Mouse (Mus musculus) limb, embryonic 12.5 days (tissue): ENCODE measurements around the gene Dffa. TPM values are rescaled to one million over a fixed set of nuclear protein-coding genes. Genes with fewer than 3 reads are reported as not detected.

Source experiments
- ATAC-seq: fragments of 200-750 bp; cut with Nextera tagmentation; 2 replicates; pipeline ENCODE4 v1.8.0; 2017; ENCODE audit warnings: low read depth, moderate TSS enrichment; ENCODE audit not compliant: insufficient number of reproducible peaks, insufficient read depth, low FRiP score, low TSS enrichment
- H3K27ac ChIP-seq: fragments of 300-500 bp; sonication (generic); 2 replicates; pipeline ENCODE4 v1.5.1; 2016; ENCODE audit warnings: mild to moderate bottlenecking, moderate library complexity
- H3K27me3 ChIP-seq: fragments of 300-500 bp; sonication (generic); 2 replicates; pipeline ENCODE4 v1.6.1; 2016; ENCODE audit warnings: mild to moderate bottlenecking, moderate library complexity
- H3K36me3 ChIP-seq: fragments of 300-500 bp; sonication (generic); 2 replicates; pipeline ENCODE4 v1.6.1; 2016; ENCODE audit warnings: mild to moderate bottlenecking, moderate library complexity
- H3K4me1 ChIP-seq: fragments of 300-500 bp; sonication (generic); replicated peaks from 2 replicates; pipeline ENCODE4 v1.6.1; 2016
- H3K4me2 ChIP-seq: fragments of 300-500 bp; sonication (generic); 2 replicates; pipeline ENCODE4 v1.6.1; 2016; ENCODE audit warnings: mild to moderate bottlenecking, moderate library complexity
- H3K4me3 ChIP-seq: fragments of 300-500 bp; sonication (generic); replicated peaks from 2 replicates; pipeline ENCODE4 v1.5.1; 2016; ENCODE audit warnings: mild to moderate bottlenecking
- H3K9ac ChIP-seq: fragments of 300-500 bp; sonication (generic); replicated peaks from 2 replicates; pipeline ENCODE4 v1.6.1; 2016; ENCODE audit warnings: mild to moderate bottlenecking, moderate library complexity
- H3K9me3 ChIP-seq: fragments of 300-500 bp; sonication (generic); 2 replicates; pipeline ENCODE4 v1.6.1; 2016; ENCODE audit warnings: mild to moderate bottlenecking, moderate library complexity
- WGBS: fragments of 180-500 bp; shearing (Covaris S2); methylation state at CpG from one replicate; pipeline ENCODE4 v1.1.7; 2016; 5-methylcytosine and 5-hydroxymethylcytosine counted together
- polyA plus RNA-seq: library from polyadenylated mRNA; unstranded; fragments of >200 nt; fragmentation: Nextera tagmentation; extraction: Ambion mirVana; gene quantifications from 2 replicates; pipeline ENCODE4 v1.2.1, GENCODE M21; 2016

The Dffa gene
- polyA plus RNA-seq, 1 experiment from 2014 or later: 29.8 TPM

DNA sequence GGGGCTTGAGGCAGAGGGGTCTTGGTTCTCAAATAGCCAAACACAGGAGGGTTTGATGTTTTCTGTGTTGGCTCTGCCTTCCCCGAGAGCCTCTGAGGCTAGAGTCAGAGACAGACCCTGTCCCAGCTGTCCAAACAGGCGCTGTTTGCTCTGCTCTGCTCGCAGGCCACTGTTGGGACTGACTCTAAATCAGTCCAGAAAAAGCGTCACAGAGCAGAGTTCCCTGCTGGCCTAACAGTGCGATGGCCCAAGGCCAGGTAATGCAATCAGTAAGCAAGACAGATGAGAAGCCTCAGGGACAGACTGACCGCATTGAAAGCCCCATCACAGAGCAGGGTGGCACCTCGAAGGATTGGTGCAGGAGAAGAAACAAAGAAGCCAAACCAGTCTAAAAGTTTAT, 45.7 kb downstream of the Dffa start:
- no peak overlapping the region for H3K4me2 ChIP-seq
- no peaks in the 10 kb centered on the region for H3K9me3 ChIP-seq
- H3K4me3 ChIP-seq: no peak overlapping the region
- WGBS: 81% methylated on average over 7 of the region's 7 CpGs
- H3K4me1 ChIP-seq: peaks cover 9% of the 10 kb centered on the region; the same call in 1 of the 2 replicates
- H3K9ac ChIP-seq: no peak overlapping the region
- peaks cover 57% of the 10 kb centered on the region for H3K36me3 ChIP-seq
- no peak overlapping the region for H3K27ac ChIP-seq
- ATAC-seq: no peak
- no peaks in the 10 kb centered on the region for H3K27me3 ChIP-seq

GRCm38 (mm10) chr4:149150256-149150655, 46.3 kb downstream of the Dffa start:
- ATAC-seq: no peak
- H3K27ac ChIP-seq: no peak overlapping the region
- peaks cover 9% of the 10 kb centered on the region; the same call in 1 of the 2 replicates for H3K4me1 ChIP-seq
- WGBS: 88% methylated on average over 11 of the region's 11 CpGs
- H3K9me3 ChIP-seq: no peaks in the 10 kb centered on the region
- no peak overlapping the region for H3K4me3 ChIP-seq
- H3K36me3 ChIP-seq: peaks cover 64% of the 10 kb centered on the region
- no peak overlapping the region for H3K9ac ChIP-seq
- no peak overlapping the region for H3K4me2 ChIP-seq
- H3K27me3 ChIP-seq: no peaks in the 10 kb centered on the region

GRCm38 (mm10) chr4:149150721-149151120, 46.8 kb downstream of the Dffa start:
- peaks cover 68% of the 10 kb centered on the region for H3K36me3 ChIP-seq
- 92% methylated on average over 11 of the region's 11 CpGs for WGBS
- no peak for ATAC-seq

GRCm38 (mm10) chr4:149154859-149155258, 50.9 kb downstream of the Dffa start:
- no peak overlapping the region for H3K4me2 ChIP-seq
- H3K9me3 ChIP-seq: no peaks in the 10 kb centered on the region
- H3K9ac ChIP-seq: no peak overlapping the region
- no peak overlapping the region for H3K27ac ChIP-seq
- H3K27me3 ChIP-seq: no peaks in the 10 kb centered on the region
- no peak overlapping the region for H3K4me3 ChIP-seq
- 96% methylated on average over 7 of the region's 7 CpGs for WGBS
- ATAC-seq: no peak
- peaks cover 100% of the 10 kb centered on the region for H3K36me3 ChIP-seq
- H3K4me1 ChIP-seq: no peaks in the 10 kb centered on the region

More at GRCm38 (mm10) chr4:149150721-149151120, 46.8 kb downstream of the Dffa start:
- H3K9ac ChIP-seq: no peak overlapping the region
- peaks cover 9% of the 10 kb centered on the region; the same call in 1 of the 2 replicates for H3K4me1 ChIP-seq
- no peak overlapping the region for H3K4me3 ChIP-seq
- no peak overlapping the region for H3K27ac ChIP-seq
- no peak overlapping the region for H3K4me2 ChIP-seq
- no peaks in the 10 kb centered on the region for H3K9me3 ChIP-seq
- H3K27me3 ChIP-seq: no peaks in the 10 kb centered on the region

DNA sequence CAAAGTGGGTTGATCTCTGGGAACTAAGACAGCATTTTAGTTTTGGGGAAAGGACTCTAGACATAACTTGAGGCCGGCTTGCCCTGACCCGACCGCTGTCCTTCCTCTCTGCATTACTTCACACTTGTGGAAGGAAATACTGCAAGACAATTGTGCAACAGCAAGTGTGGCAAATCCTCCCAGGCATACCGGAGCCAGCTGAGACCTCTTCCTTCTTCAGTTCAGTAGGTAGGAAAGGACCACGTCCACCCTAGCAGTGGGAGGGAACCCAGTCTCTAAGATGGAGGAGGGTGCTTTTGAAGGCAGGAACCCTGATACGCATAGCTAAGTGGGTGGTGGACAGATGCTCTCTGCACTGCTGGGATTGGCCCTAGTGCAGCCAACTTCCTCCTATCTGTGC, 51.8 kb downstream of the Dffa start:
- Histone ChIP-seq H3K4me2 (no peak overlapping the region), H3K9me3 (no peaks in the 10 kb centered on the region), H3K27ac (no peak overlapping the region), H3K9ac (no peak overlapping the region), H3K36me3 (peaks cover 100% of the 10 kb centered on the region), H3K4me3 (no peak overlapping the region), H3K27me3 (no peaks in the 10 kb centered on the region), H3K4me1 (no peaks in the 10 kb centered on the region)
- 94% methylated on average over 6 of the region's 6 CpGs for WGBS
- no peak for ATAC-seq

- WGBS: 90% methylated on average over 8 of the region's 8 CpGs
- Histone ChIP-seq H3K9me3 (no peaks in the 10 kb centered on the region), H3K4me1 (no peaks in the 10 kb centered on the region), H3K4me3 (no peak overlapping the region), H3K27ac (no peak overlapping the region), H3K9ac (no peak overlapping the region), H3K27me3 (no peaks in the 10 kb centered on the region), H3K4me2 (no peak overlapping the region), H3K36me3 (peaks cover 100% of the 10 kb centered on the region)
- no peak for ATAC-seq
Observed at GRCm38 (mm10) chr4:149157415-149157973, 53.5 kb downstream of the Dffa start.

GRCm38 (mm10) chr4:149159203-149159602, 55.3 kb downstream of the Dffa start:
- Histone ChIP-seq H3K9me3 (no peaks in the 10 kb centered on the region), H3K9ac (no peak overlapping the region), H3K4me2 (no peak overlapping the region), H3K27ac (no peak overlapping the region), H3K36me3 (peaks cover 99% of the 10 kb centered on the region), H3K4me3 (no peak overlapping the region), H3K4me1 (no peaks in the 10 kb centered on the region), H3K27me3 (no peaks in the 10 kb centered on the region)
- ATAC-seq: no peak
- 86% methylated on average over 2 of the region's 2 CpGs for WGBS

GRCm38 (mm10) chr4:149159891-149160290, 55.9 kb downstream of the Dffa start:
- no peaks in the 10 kb centered on the region for H3K27me3 ChIP-seq
- no peak overlapping the region for H3K4me3 ChIP-seq
- H3K4me1 ChIP-seq: no peaks in the 10 kb centered on the region
- peaks cover 99% of the 10 kb centered on the region for H3K36me3 ChIP-seq
- WGBS: 90% methylated on average over 13 of the region's 13 CpGs
- no peak overlapping the region for H3K27ac ChIP-seq
- ATAC-seq: no peak
- H3K9me3 ChIP-seq: no peaks in the 10 kb centered on the region
- no peak overlapping the region for H3K4me2 ChIP-seq
- no peak overlapping the region for H3K9ac ChIP-seq

GRCm38 (mm10) chr4:149161166-149161565, 57.2 kb downstream of the Dffa start:
- no peak overlapping the region for H3K27ac ChIP-seq
- peaks cover 89% of the 10 kb centered on the region for H3K36me3 ChIP-seq
- ATAC-seq: no peak
- H3K4me3 ChIP-seq: no peak overlapping the region
- 92% methylated on average over 6 of the region's 6 CpGs for WGBS
- no peak overlapping the region for H3K4me2 ChIP-seq
- no peaks in the 10 kb centered on the region for H3K9me3 ChIP-seq
- H3K27me3 ChIP-seq: no peaks in the 10 kb centered on the region
- H3K4me1 ChIP-seq: peaks cover 9% of the 10 kb centered on the region; the same call in 1 of the 2 replicates
- no peak overlapping the region for H3K9ac ChIP-seq

- ATAC-seq: no peak
- Histone ChIP-seq H3K4me3 (no peak overlapping the region), H3K36me3 (peaks cover 68% of the 10 kb centered on the region), H3K27ac (no peak overlapping the region), H3K9ac (no peak overlapping the region), H3K27me3 (no peaks in the 10 kb centered on the region), H3K4me1 (peaks cover 9% of the 10 kb centered on the region; the same call in 1 of the 2 replicates), H3K4me2 (no peak overlapping the region), H3K9me3 (no peaks in the 10 kb centered on the region)
- WGBS: 64% methylated on average over 1 of the region's 1 CpGs
Observed at GRCm38 (mm10) chr4:149163196-149163595, 59.2 kb downstream of the Dffa start.

DNA sequence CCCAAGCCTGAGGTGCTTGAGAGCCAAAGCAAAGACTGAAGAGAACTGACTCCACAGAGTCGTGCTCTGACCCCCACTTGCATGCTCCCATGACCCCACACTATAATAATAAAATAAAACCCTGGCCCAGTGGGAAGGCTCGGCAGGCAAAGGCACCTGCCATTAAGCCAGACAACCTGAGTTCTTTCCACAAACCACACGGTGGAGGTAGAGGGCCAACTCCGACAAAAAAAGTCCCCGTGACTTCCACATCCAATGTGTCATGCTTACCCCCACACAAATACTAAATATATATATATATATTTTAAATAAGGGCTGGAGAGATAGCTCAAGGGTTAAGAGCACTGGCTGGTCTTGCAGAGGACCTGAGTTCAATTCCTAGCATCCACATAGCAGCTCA, 60.2 kb downstream of the Dffa start:
- H3K9me3 ChIP-seq: no peaks in the 10 kb centered on the region
- H3K9ac ChIP-seq: no peak overlapping the region
- H3K36me3 ChIP-seq: peaks cover 59% of the 10 kb centered on the region
- no peak overlapping the region for H3K4me3 ChIP-seq
- no peaks in the 10 kb centered on the region for H3K27me3 ChIP-seq
- 62% methylated on average over 5 of the region's 5 CpGs for WGBS
- no peak overlapping the region for H3K4me2 ChIP-seq
- H3K4me1 ChIP-seq: peaks cover 9% of the 10 kb centered on the region; the same call in 1 of the 2 replicates
- ATAC-seq: no peak
- no peak overlapping the region for H3K27ac ChIP-seq
